Mouse (Mus musculus): ENCODE results near the gene Rgs6. TPM values are rescaled to one million over a fixed set of nuclear protein-coding genes. Genes with fewer than 3 reads are reported as not detected.

The Rgs6 gene
- polyA plus RNA-seq, 1 experiment, result 0.28 TPM

GRCm38 (mm10) chr12:83105514-83106119, 517.5 kb downstream of the Rgs6 start:
- TF ChIP-seq POLR2A (IDR thresholded peaks at IDR 0.05; ENCODE audit: borderline replicate concordance, low read depth, low read length) (no peak), CTCF (IDR thresholded peaks at IDR 0.05; ENCODE audit: low read depth, low read length) (no peak)
- Histone ChIP-seq H3K4me1 (ENCODE audit: control insufficient read depth, insufficient read depth, low read length) (no peaks in the 10 kb centered on the region), H3K4me3 (ENCODE audit: insufficient read depth, low read length) (no peak overlapping the region), H3K27ac (ENCODE audit: insufficient read depth, low read depth, low read length) (no peak overlapping the region)

- H3K27ac ChIP-seq (ENCODE audit: insufficient read depth, low read depth, low read length), result no peak overlapping the region
- H3K4me3 ChIP-seq (ENCODE audit: insufficient read depth, low read length), result no peak overlapping the region
- no peaks in the 10 kb centered on the region for H3K4me1 ChIP-seq (ENCODE audit: control insufficient read depth, insufficient read depth, low read length)
- TF ChIP-seq CTCF (IDR thresholded peaks at IDR 0.05; ENCODE audit: low read depth, low read length), result no peak
- no peak for TF ChIP-seq POLR2A (IDR thresholded peaks at IDR 0.05; ENCODE audit: borderline replicate concordance, low read depth, low read length)
Observed at GRCm38 (mm10) chr12:83106120-83106517, 518.0 kb downstream of the Rgs6 start.

GRCm38 (mm10) chr12:83109486-83109885, 521.4 kb downstream of the Rgs6 start:
- Histone ChIP-seq H3K4me3 (ENCODE audit: insufficient read depth, low read length) (no peak overlapping the region), H3K27ac (ENCODE audit: insufficient read depth, low read depth, low read length) (no peak overlapping the region), H3K4me1 (ENCODE audit: control insufficient read depth, insufficient read depth, low read length) (no peaks in the 10 kb centered on the region)
- no peak for TF ChIP-seq CTCF (IDR thresholded peaks at IDR 0.05; ENCODE audit: low read depth, low read length)
- TF ChIP-seq POLR2A (IDR thresholded peaks at IDR 0.05; ENCODE audit: borderline replicate concordance, low read depth, low read length), result no peak

GRCm38 (mm10) chr12:83109891-83110630, 522.0 kb downstream of the Rgs6 start:
- H3K4me1 ChIP-seq (ENCODE audit: control insufficient read depth, insufficient read depth, low read length), result no peaks in the 10 kb centered on the region
- no peak overlapping the region for H3K27ac ChIP-seq (ENCODE audit: insufficient read depth, low read depth, low read length)
- TF ChIP-seq POLR2A (IDR thresholded peaks at IDR 0.05; ENCODE audit: borderline replicate concordance, low read depth, low read length) (no peak), CTCF (IDR thresholded peaks at IDR 0.05; ENCODE audit: low read depth, low read length) (no peak)

GRCm38 (mm10) chr12:83110711-83111110, 522.6 kb downstream of the Rgs6 start:
- Histone ChIP-seq H3K4me3 (ENCODE audit: insufficient read depth, low read length) (no peak overlapping the region), H3K27ac (ENCODE audit: insufficient read depth, low read depth, low read length) (no peak overlapping the region), H3K4me1 (ENCODE audit: control insufficient read depth, insufficient read depth, low read length) (no peaks in the 10 kb centered on the region)
- TF ChIP-seq CTCF (IDR thresholded peaks at IDR 0.05; ENCODE audit: low read depth, low read length), result no peak
- TF ChIP-seq POLR2A (IDR thresholded peaks at IDR 0.05; ENCODE audit: borderline replicate concordance, low read depth, low read length), result no peak

More at GRCm38 (mm10) chr12:83109891-83110630, 522.0 kb downstream of the Rgs6 start:
- H3K4me3 ChIP-seq (ENCODE audit: insufficient read depth, low read length), result no peak overlapping the region

- Histone ChIP-seq H3K27ac (ENCODE audit: insufficient read depth, low read depth, low read length) (no peak overlapping the region), H3K4me1 (ENCODE audit: control insufficient read depth, insufficient read depth, low read length) (no peaks in the 10 kb centered on the region), H3K4me3 (ENCODE audit: insufficient read depth, low read length) (no peak overlapping the region)
- TF ChIP-seq CTCF (IDR thresholded peaks at IDR 0.05; ENCODE audit: low read depth, low read length), result no peak
- TF ChIP-seq POLR2A (IDR thresholded peaks at IDR 0.05; ENCODE audit: borderline replicate concordance, low read depth, low read length), result no peak
Observed at GRCm38 (mm10) chr12:83112283-83112682, 524.2 kb downstream of the Rgs6 start.

- TF ChIP-seq CTCF (IDR thresholded peaks at IDR 0.05; ENCODE audit: low read depth, low read length) (no peak), POLR2A (IDR thresholded peaks at IDR 0.05; ENCODE audit: borderline replicate concordance, low read depth, low read length) (no peak)
- H3K4me3 ChIP-seq (ENCODE audit: insufficient read depth, low read length), result no peak overlapping the region
- H3K4me1 ChIP-seq (ENCODE audit: control insufficient read depth, insufficient read depth, low read length), result no peaks in the 10 kb centered on the region
- no peak overlapping the region for H3K27ac ChIP-seq (ENCODE audit: insufficient read depth, low read depth, low read length)
Observed at GRCm38 (mm10) chr12:83112901-83113628, 525.0 kb downstream of the Rgs6 start.

- Histone ChIP-seq H3K27ac (ENCODE audit: insufficient read depth, low read depth, low read length) (no peak overlapping the region), H3K4me3 (ENCODE audit: insufficient read depth, low read length) (no peak overlapping the region), H3K4me1 (ENCODE audit: control insufficient read depth, insufficient read depth, low read length) (no peaks in the 10 kb centered on the region)
- TF ChIP-seq POLR2A (IDR thresholded peaks at IDR 0.05; ENCODE audit: borderline replicate concordance, low read depth, low read length), result no peak
- TF ChIP-seq CTCF (IDR thresholded peaks at IDR 0.05; ENCODE audit: low read depth, low read length), result no peak
Observed at GRCm38 (mm10) chr12:83113971-83114370, 525.9 kb downstream of the Rgs6 start.

GRCm38 (mm10) chr12:83114396-83115053, 526.4 kb downstream of the Rgs6 start:
- Histone ChIP-seq H3K27ac (ENCODE audit: insufficient read depth, low read depth, low read length) (no peak overlapping the region), H3K4me3 (ENCODE audit: insufficient read depth, low read length) (no peak overlapping the region), H3K4me1 (ENCODE audit: control insufficient read depth, insufficient read depth, low read length) (no peaks in the 10 kb centered on the region)
- TF ChIP-seq POLR2A (IDR thresholded peaks at IDR 0.05; ENCODE audit: borderline replicate concordance, low read depth, low read length) (no peak), CTCF (IDR thresholded peaks at IDR 0.05; ENCODE audit: low read depth, low read length) (no peak)

Measured in bone marrow macrophage, adult 2 months (primary cell).